Mouse (Mus musculus) hindbrain, embryonic 12.5 days (tissue): ENCODE data around the gene Ccdc167. TPM values are rescaled to one million over a fixed set of nuclear protein-coding genes. Genes with fewer than 3 reads are reported as not detected.

Experiments
- ATAC-seq: fragments of 200-750 bp; cut with Nextera tagmentation; 2 replicates; pipeline ENCODE4 v1.8.0; 2017; ENCODE audit warnings: moderate TSS enrichment; ENCODE audit not compliant: low FRiP score
- H3K27ac ChIP-seq: fragments of 300-500 bp; sonication (generic); 2 replicates; pipeline ENCODE4 v1.5.1; 2016; ENCODE audit warnings: mild to moderate bottlenecking
- H3K27me3 ChIP-seq: fragments of 300-500 bp; sonication (generic); 2 replicates; pipeline ENCODE4 v1.6.1; 2016; ENCODE audit warnings: mild to moderate bottlenecking
- H3K36me3 ChIP-seq: fragments of 300-500 bp; sonication (generic); 2 replicates; pipeline ENCODE4 v1.6.1; 2016; ENCODE audit warnings: mild to moderate bottlenecking
- H3K4me1 ChIP-seq: fragments of 300-500 bp; sonication (generic); 2 replicates; pipeline ENCODE4 v1.6.1; 2016
- H3K4me2 ChIP-seq: fragments of 300-500 bp; sonication (generic); replicated peaks from 2 replicates; pipeline ENCODE4 v1.6.1; 2016; ENCODE audit warnings: mild to moderate bottlenecking
- H3K4me3 ChIP-seq: fragments of 300-500 bp; sonication (generic); 2 replicates; pipeline ENCODE4 v1.5.1; 2016; ENCODE audit warnings: mild to moderate bottlenecking
- H3K9ac ChIP-seq: fragments of 300-500 bp; sonication (generic); 2 replicates; pipeline ENCODE4 v1.6.1; 2016; ENCODE audit warnings: mild to moderate bottlenecking, moderate library complexity
- H3K9me3 ChIP-seq: fragments of 300-500 bp; sonication (generic); replicated peaks from 2 replicates; pipeline ENCODE4 v1.6.1; 2016; ENCODE audit warnings: mild to moderate bottlenecking
- WGBS: fragments of 180-500 bp; shearing (Covaris S2); methylation state at CpG from one replicate; pipeline ENCODE4 v1.1.7; 2016; 5-methylcytosine and 5-hydroxymethylcytosine counted together
- polyA plus RNA-seq: library from polyadenylated mRNA; unstranded; fragments of >200 nt; fragmentation: Nextera tagmentation; extraction: Ambion mirVana; gene quantifications from 2 replicates; pipeline ENCODE4 v1.2.1, GENCODE M21; 2016

The Ccdc167 gene
- 14.0 and 15.3 TPM in 2 replicates for polyA plus RNA-seq

- H3K27ac ChIP-seq = peak within 1 kb of the TSS; percentile 57
- peak within 1 kb of the TSS; percentile 73 for H3K4me2 ChIP-seq
- no peaks in the 10 kb centered on the region for H3K36me3 ChIP-seq
- 6% methylated on average over 41 of the region's 41 CpGs for WGBS
- no peaks in the 10 kb centered on the region for H3K27me3 ChIP-seq
- no peaks in the 10 kb centered on the region for H3K9me3 ChIP-seq
- H3K9ac ChIP-seq = peak within 1 kb of the TSS; percentile 59
- H3K4me1 ChIP-seq = peaks cover 22% of the 10 kb centered on the region
- H3K4me3 ChIP-seq = peak within 1 kb of the TSS; percentile 42
- ATAC-seq = peak; percentile 96
Measured at GRCm38 (mm10) chr17:29716732-29717445, at the start of gene Ccdc167. TSS of gene Ccdc167 (minus strand) at chr17:29717044.

- WGBS = 83% methylated on average over 9 of the region's 9 CpGs
- H3K4me2 ChIP-seq = no peak overlapping the region
- H3K9me3 ChIP-seq = no peaks in the 10 kb centered on the region
- no peak for ATAC-seq
- no peaks in the 10 kb centered on the region; the same call in 1 of the 2 replicates for H3K27me3 ChIP-seq
- H3K27ac ChIP-seq = no peak overlapping the region
- no peaks in the 10 kb centered on the region for H3K36me3 ChIP-seq
- no peak overlapping the region for H3K4me3 ChIP-seq
- no peaks in the 10 kb centered on the region for H3K4me1 ChIP-seq
- H3K9ac ChIP-seq = no peak overlapping the region
Measured at GRCm38 (mm10) chr17:29765380-29765779, 48.5 kb upstream of the Ccdc167 start.

- Histone ChIP-seq H3K9me3 (no peaks in the 10 kb centered on the region), H3K4me2 (no peak overlapping the region), H3K27ac (no peak overlapping the region), H3K4me1 (no peaks in the 10 kb centered on the region), H3K36me3 (no peaks in the 10 kb centered on the region), H3K9ac (no peak overlapping the region), H3K27me3 (peaks cover 3% of the 10 kb centered on the region; the same call in 1 of the 2 replicates), H3K4me3 (no peak overlapping the region)
- 67% methylated on average over 8 of the region's 8 CpGs for WGBS
- no peak for ATAC-seq
Measured at GRCm38 (mm10) chr17:29762551-29762950, 45.7 kb upstream of the Ccdc167 start.

- H3K27ac ChIP-seq = no peak overlapping the region
- ATAC-seq = no peak
- no peak overlapping the region for H3K9ac ChIP-seq
- H3K27me3 ChIP-seq = peaks cover 3% of the 10 kb centered on the region; the same call in 1 of the 2 replicates
- no peak overlapping the region for H3K4me2 ChIP-seq
- H3K4me1 ChIP-seq = no peaks in the 10 kb centered on the region
- no peaks in the 10 kb centered on the region for H3K9me3 ChIP-seq
- 79% methylated on average over 9 of the region's 9 CpGs for WGBS
- H3K4me3 ChIP-seq = no peak overlapping the region
- no peaks in the 10 kb centered on the region for H3K36me3 ChIP-seq
Measured at GRCm38 (mm10) chr17:29761938-29762337, 45.1 kb upstream of the Ccdc167 start.

- no peak overlapping the region for H3K9ac ChIP-seq
- no peak overlapping the region for H3K4me2 ChIP-seq
- H3K9me3 ChIP-seq = no peaks in the 10 kb centered on the region
- WGBS = 84% methylated on average over 20 of the region's 21 CpGs
- no peak overlapping the region for H3K27ac ChIP-seq
- no peak overlapping the region for H3K4me3 ChIP-seq
- no peak for ATAC-seq
- no peaks in the 10 kb centered on the region for H3K4me1 ChIP-seq
- no peaks in the 10 kb centered on the region for H3K36me3 ChIP-seq
- 0 out of 2 replicates have a peak, but pooled peaks cover 3% of the 10 kb centered on the region for H3K27me3 ChIP-seq
Measured at GRCm38 (mm10) chr17:29760404-29761375, 43.8 kb upstream of the Ccdc167 start.

- Histone ChIP-seq H3K9me3 (no peaks in the 10 kb centered on the region), H3K27ac (no peak overlapping the region), H3K4me1 (no peaks in the 10 kb centered on the region), H3K4me3 (no peak overlapping the region), H3K27me3 (0 out of 2 replicates have a peak, but pooled peaks cover 3% of the 10 kb centered on the region), H3K36me3 (no peaks in the 10 kb centered on the region), H3K9ac (no peak overlapping the region), H3K4me2 (no peak overlapping the region)
- WGBS = 75% methylated on average over 19 of the region's 19 CpGs
- ATAC-seq = no peak
Measured at GRCm38 (mm10) chr17:29759963-29760362, 43.1 kb upstream of the Ccdc167 start.

- H3K9ac ChIP-seq = no peak overlapping the region
- WGBS = 78% methylated on average over 10 of the region's 10 CpGs
- H3K4me3 ChIP-seq = no peak overlapping the region
- H3K36me3 ChIP-seq = no peaks in the 10 kb centered on the region
- H3K9me3 ChIP-seq = no peaks in the 10 kb centered on the region
- 0 out of 2 replicates have a peak, but pooled peaks cover 3% of the 10 kb centered on the region for H3K27me3 ChIP-seq
- H3K4me2 ChIP-seq = no peak overlapping the region
- H3K27ac ChIP-seq = no peak overlapping the region
- no peak for ATAC-seq
- peaks cover 3% of the 10 kb centered on the region; the same call in 1 of the 2 replicates for H3K4me1 ChIP-seq
Measured at GRCm38 (mm10) chr17:29756381-29756780, 39.5 kb upstream of the Ccdc167 start.

- Histone ChIP-seq H3K27ac (no peak overlapping the region), H3K9ac (no peak overlapping the region), H3K4me3 (no peak overlapping the region), H3K9me3 (no peaks in the 10 kb centered on the region), H3K36me3 (no peaks in the 10 kb centered on the region), H3K27me3 (0 out of 2 replicates have a peak, but pooled peaks cover 9% of the 10 kb centered on the region), H3K4me1 (peaks cover 12% of the 10 kb centered on the region), H3K4me2 (no peak overlapping the region)
- no peak for ATAC-seq
- WGBS = 42% methylated on average over 4 of the region's 4 CpGs
Measured at GRCm38 (mm10) chr17:29754510-29754909, 37.7 kb upstream of the Ccdc167 start.

- H3K36me3 ChIP-seq = no peaks in the 10 kb centered on the region
- 52% methylated on average over 6 of the region's 6 CpGs for WGBS
- 0 out of 2 replicates have a peak overlapping the region, but pooled peaks have one; percentile 4 for H3K27ac ChIP-seq
- no peaks in the 10 kb centered on the region for H3K9me3 ChIP-seq
- no peak overlapping the region for H3K9ac ChIP-seq
- H3K27me3 ChIP-seq = 0 out of 2 replicates have a peak, but pooled peaks cover 6% of the 10 kb centered on the region
- peaks cover 43% of the 10 kb centered on the region for H3K4me1 ChIP-seq
- H3K4me2 ChIP-seq = no peak overlapping the region
- no peak for ATAC-seq
- no peak overlapping the region for H3K4me3 ChIP-seq
Measured at GRCm38 (mm10) chr17:29747466-29747865, 30.6 kb upstream of the Ccdc167 start.

- Histone ChIP-seq H3K36me3 (no peaks in the 10 kb centered on the region), H3K4me2 (no peak overlapping the region), H3K9ac (no peak overlapping the region), H3K4me3 (no peak overlapping the region), H3K9me3 (no peaks in the 10 kb centered on the region), H3K4me1 (peaks cover 38% of the 10 kb centered on the region), H3K27ac (peak overlapping the region; percentile 67; the same call in 1 of the 2 replicates), H3K27me3 (no peaks in the 10 kb centered on the region)
- WGBS = 48% methylated on average over 22 of the region's 22 CpGs
- ATAC-seq = peak; percentile 81
Measured at GRCm38 (mm10) chr17:29737849-29738804, 21.3 kb upstream of the Ccdc167 start.

- peak; percentile 39 for ATAC-seq
- Histone ChIP-seq H3K4me2 (no peak overlapping the region), H3K9me3 (no peaks in the 10 kb centered on the region), H3K4me3 (no peak overlapping the region), H3K9ac (no peak overlapping the region), H3K27ac (peak overlapping the region; percentile 81), H3K27me3 (no peaks in the 10 kb centered on the region), H3K36me3 (no peaks in the 10 kb centered on the region), H3K4me1 (peaks cover 49% of the 10 kb centered on the region)
- WGBS = 34% methylated on average over 15 of the region's 15 CpGs
Measured at GRCm38 (mm10) chr17:29736448-29737014, 19.7 kb upstream of the Ccdc167 start.
